Mouse (Mus musculus) urinary bladder, postnatal 36 days (tissue): ENCODE measurements around the gene Rpl13.
A peak's percentile ranks its signal among the peaks of the same experiment; 100 is the strongest.
"Not testable (repeated sequence)": the region's sequence is repeated elsewhere in the genome, so short reads cannot be mapped to it uniquely, and the experiment has no call there.

Experiments
- DNase-seq, 2 experiments: peaks; one replicate each; pipeline ENCODE4 v3.0.0; 2022; ENCODE audit warnings: low spot score in 2 of 2, mixed read lengths in 1 of 2

The Rpl13 gene

DNA sequence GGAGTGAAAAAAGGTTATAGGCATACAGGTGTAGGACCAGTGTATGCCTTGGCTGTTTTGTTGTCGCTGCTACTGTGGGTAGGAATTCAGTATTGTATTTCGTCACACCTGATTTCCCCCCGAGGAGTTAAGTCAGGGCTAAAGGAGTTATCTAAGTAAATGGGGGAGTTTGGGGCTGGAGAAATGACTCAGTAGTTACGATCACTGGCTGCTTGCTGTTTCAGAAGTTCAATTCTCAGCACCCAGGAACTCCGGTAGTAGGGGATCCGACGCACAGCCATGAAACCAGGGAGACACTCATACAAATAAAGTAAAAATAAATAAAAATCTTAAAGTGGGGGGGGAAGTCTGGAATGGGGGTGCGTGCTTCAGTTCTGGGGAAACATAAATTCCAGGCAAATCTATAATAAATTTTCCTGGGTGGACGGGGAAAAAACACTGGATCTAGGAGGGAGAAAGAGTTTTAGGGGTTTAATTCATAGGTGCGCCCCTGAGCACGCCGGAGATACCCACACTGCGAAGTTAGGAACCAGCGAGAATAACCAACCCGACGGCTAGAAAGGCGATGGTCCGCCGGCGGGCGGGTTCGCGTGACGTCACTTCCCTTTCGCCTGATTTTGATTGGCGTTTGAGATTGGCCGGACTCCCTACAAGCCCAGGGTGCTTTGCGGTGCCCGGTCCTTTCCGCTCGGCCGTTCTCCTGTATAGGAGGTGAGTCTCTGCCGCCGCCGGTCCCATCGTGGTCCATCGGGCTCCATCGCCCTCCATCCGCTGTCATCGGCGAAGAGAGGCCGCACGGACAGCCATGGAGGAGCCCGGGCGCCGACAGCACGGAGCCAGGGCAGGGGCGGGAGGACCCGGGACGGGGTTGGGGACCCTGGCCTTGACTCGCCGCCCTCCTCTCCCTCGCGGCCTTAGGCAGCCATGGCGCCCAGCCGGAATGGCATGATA is at the start of gene Rpl13:
TSS of gene Rpl13 (plus strand) at position 616 of the 951 bp plus-strand sequence.
- DNase-seq, result peak; percentile 95 to 98

DNA sequence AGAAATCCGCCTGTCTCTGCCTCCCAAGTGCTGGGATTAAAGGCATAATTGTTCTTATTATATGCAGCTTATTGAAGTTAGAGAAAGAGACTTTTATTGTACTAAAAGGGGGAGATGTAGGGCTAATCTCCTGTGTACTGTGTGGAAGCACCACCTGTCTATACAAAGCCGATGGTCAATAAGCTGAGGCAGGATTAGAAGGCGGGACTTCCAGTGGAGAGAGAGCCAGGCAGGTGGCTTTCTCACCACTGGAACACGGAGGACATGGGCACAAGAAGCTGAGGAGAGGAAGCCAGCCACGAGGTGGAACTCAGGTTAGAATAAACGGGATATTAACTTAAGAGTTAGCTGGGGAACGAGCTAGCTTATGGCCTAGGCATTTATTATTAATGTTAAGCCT is 39.4 kb upstream of the Rpl13 start, which contains the start of gene Spg7:
TSS of gene Spg7 (plus strand) at position 222 of the 400 bp plus-strand sequence.
- DNase-seq, result no peak

DNA sequence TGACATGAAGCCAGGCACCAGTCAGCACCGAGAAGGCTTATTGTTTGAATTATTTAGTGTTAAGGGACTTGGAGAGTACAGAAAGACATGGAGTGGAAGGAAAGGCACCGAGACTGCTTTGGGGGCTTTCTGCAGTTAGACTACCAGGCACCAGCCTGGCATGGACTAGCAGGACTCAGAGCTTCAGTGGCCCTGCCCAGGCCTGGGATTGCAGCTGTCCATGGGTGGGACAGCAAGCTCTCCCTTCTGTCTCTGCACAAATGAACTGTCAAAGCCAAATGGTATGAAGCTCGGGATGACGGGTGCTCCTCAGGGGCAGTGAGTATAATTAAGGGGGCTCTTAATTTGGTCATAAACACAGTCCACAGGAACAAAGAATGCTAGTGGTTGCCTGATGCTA is 38.1 kb upstream of the Rpl13 start:
- no peak for DNase-seq

DNA sequence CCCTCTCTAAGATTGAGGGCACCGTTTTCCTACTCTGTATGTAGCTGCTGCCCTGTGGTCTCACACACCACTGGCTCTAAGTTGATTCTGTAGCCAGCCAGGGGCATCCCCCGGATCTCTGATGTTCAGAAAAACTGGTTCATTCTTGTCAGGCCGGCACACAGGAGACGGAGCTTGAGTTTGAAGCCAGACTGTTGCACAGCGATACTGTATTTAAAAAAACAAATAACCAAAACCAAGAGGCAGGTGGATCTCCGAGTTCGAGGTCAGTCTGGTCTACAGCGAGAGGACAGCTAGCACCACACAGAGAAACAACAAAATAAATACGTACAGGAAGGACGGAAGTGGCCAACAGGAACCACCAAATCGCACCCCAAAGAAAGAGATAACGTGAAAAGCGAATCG is 37.3 kb upstream of the Rpl13 start:
- DNase-seq, result no peak

DNA sequence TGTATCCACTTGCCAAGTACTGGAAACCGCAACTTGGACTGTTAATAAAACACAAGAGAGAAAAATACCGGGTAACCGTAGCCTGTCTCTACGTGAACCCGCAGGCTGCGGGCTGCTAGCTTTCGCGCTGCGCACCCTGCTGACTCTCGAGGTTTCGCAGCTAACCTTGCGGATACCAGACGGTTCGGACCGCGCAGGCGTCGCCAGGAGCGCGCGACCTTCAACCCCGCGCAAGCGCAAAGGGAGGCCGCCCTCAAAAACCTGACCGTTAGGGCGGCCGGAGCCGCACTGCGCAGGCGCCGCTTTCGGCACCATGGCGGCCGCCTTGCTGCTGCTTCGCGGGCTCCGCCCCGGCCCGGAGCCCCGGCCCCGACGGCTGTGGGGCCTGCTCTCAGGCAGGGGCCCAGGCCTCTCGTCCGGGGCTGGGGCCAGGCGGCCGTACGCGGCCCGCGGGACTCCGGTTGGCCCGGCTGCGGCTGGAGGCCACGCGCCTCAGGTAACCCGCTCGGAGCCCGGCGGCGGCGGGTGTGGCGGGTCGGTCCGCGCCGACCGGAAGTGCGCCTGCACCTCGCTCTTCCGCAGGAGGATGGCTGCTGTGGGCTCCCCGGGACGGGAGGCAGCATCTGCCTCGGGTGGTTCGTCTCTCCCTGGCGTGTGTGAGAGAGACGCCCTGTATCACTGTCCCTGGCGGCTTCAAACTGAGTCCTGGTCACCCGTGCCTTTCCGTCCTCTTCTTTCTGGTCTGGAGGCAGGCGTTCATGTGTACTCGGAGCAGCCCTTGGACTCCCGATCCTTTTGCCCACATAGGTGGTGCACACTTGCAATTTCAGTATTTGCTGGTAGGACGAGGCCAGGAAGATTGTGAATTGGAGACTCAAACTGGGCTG is 36.7 kb upstream of the Rpl13 start:
- peak; percentile 91 to 96 for DNase-seq

DNA sequence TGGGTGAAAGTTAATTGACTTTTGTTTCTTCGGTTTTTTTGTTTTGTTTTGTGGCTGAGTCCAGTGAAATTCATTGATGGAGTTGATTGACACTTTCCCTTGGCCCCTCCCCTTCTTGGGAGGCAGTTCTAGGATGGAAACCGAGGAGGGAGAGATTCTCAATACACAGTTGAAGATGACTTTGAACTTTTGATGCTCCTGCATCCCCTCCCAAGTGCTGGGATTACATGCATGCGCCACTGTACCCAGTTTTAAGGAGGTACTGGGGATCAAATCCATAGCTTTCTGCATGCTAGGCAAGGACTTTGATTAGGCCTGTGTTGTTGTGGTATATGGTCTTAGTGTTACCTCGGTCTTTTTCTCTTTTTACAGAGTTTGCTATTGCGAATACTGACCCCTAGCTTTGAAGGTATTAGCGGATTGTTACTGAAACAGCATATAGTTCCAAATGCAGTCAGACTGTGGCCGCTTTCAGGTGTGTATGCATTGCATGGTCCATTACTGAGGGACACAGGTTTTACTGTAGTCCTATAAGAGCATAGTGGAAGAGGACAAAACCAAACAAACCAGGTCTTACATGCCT is 36.0 kb upstream of the Rpl13 start:
- no peak for DNase-seq

DNA sequence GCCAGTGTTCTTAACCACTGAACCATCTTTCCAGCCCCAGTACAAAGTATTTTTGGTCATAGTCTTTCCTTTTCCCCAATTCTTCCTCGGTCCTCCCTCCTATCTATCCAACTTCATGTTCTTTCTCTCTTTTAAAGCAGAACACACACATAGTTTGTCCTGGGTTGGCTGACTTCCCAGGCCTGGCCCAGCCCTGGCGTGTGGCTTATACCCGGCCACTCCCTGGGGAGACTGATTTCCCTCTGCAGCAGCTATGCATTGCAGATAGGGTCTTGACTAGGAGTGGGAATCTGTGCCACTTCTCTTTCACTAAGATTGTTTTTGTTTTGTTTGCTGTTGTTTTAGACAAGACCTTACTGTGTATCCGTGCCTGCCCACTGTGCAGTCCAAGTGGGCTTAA is 31.0 kb upstream of the Rpl13 start:
- peak in 1 of 2 experiments; percentile 46 for DNase-seq

DNA sequence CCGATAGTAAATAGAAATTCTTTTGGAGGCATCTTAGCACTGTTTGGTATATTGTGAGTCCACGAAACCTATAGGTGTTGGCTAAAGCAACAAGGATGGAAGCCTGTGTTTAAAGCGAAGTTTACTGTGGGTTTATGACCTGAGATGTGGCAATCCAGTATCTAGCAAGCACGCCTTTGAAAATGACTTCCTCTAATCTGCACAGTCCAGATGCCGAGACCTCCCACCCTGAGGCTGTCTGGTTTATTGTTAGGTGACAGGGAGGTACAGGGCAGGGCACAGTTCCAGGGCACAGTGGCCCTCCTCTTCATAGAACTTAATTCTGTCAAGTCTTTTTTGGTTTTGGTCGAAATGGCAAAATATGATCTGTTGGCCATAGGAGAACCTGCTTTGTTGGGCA is 24.9 kb upstream of the Rpl13 start:
- no peak for DNase-seq

DNA sequence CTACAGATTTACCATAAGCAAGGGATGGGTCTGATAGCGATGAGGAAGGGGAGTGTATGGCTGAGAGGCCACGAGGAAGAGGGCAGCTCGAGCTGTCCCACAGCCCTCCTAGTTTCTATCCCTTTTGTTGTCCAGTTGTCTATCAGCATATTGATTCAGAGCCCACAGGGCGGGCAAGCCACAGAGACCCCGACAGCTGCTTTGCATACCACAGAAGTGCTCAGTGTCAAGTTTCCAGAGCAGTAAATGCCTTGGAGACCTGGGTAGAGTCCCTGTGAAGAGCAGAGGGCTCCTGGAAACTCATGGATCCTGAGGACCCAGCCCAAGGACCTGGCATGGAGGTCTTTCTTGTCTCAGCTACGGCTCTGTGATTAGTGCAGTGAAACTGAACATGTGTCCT is 19.2 kb upstream of the Rpl13 start:
- DNase-seq, result no peak

DNA sequence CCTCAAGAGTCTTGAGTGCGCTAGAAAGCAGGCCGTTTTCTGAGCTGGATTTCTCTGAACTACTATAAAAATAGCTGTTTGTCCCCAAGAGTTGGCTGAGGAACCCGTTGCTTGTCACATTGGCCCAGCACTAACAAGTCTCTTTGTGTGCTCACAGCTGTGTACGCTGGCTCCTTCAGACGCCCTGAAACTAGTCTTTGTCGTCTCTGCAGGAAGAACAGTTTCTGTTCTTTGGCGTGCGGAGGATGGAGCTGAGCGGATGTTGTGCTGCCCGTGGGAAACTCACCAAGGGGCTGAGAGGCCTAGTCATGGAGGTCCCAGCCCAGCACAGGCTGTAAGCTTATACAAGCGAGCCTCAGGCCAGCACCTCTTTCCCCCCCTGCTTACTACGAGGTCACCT is 18.5 kb upstream of the Rpl13 start:
- no peak for DNase-seq

DNA sequence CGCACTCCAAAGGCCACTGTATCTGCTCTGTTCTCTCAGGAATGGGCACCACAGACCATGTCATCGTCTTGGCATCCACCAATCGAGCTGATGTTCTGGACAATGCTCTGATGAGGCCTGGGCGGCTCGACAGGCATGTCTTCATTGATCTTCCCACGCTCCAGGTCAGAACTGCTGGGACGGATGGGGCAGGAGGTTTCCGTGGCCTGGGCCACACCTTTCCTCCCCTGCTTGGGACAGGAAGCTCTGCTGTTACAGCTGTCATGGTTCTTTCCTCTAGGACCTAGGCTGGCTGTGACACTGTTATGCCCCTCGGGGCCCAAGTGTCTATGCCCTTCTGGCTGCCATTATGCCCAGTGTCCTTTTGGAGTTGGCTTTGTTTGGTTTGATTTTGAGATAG is 14.9 kb upstream of the Rpl13 start:
- no peak for DNase-seq

DNA sequence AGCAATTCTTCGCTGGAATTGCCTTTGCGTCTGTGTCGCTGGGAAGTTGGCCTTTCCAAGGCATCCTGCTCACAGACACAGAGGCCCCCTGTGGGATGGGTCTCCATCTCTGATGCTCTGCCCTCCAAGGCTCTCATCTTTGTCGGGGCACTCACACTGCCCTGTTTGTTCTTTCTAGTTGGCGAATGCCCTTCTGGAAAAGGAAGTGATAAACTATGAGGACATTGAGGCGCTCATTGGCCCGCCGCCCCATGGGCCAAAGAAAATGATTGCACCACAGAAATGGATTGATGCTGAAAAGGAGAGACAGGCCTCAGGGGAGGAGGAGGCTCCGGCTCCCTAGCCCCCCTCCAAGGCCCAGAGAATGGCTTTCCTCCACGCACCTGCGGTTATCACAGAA is 4.9 kb upstream of the Rpl13 start:
- no peak for DNase-seq

DNA sequence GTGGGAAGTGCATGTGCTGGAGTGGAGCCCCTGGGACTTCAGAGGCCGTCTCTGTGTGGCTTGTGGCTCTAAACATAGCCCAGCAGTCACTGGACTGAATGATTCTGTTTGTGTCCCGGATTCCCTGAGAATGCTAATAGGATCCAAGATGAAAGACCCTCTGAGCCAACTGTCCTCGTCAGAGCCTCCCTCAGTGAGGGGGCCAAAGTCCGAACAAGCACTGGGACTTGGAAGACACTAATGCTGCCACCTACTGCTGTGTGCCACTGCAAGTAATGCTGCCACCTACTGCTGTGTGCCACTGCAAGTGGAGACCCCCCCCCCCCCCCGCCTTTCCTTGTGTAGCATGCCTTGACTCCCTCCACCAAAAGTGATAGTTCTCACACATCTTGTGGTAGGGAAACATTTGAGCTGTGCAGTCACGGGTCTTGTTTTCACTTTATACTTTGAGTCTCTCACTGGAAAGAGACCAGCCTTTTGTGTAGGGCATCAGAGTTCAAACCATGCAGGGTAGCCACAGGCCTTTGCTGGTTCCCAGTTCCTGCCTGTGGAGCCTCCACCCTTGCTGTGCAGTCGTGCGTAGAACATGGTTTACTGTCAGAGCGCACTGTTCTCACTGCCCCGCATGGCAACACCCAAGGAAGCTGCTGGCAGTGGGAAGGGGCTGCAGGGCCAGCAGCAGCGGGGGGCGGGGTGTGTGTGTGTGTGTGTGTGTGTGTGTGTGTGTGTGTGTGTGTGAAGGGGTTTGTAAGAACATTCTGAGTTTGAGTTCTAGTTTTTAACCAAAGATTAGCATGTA is 4.2 kb upstream of the Rpl13 start:
- DNase-seq, result no peak

DNA sequence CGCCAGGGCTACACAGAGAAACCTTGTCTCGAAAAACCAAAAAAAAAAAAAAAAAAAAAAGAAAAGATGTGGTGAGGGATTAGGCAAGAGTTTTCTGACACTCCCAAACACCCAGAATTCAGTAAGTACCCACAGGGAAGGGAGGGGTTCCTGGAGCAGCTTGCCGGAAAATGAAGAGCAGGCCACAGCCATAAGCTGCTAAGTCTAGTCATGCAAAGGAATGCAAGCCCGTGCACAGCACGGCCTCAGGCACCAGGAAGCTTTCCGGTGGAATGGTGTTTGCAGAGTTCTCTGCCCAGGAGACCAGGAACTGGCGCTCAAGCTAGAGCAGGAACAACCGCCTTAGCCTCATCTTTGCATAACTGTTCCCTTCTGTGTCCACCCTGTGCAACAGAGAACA is 1.9 kb upstream of the Rpl13 start:
- peak in 1 of 2 experiments; percentile 35 for DNase-seq

DNA sequence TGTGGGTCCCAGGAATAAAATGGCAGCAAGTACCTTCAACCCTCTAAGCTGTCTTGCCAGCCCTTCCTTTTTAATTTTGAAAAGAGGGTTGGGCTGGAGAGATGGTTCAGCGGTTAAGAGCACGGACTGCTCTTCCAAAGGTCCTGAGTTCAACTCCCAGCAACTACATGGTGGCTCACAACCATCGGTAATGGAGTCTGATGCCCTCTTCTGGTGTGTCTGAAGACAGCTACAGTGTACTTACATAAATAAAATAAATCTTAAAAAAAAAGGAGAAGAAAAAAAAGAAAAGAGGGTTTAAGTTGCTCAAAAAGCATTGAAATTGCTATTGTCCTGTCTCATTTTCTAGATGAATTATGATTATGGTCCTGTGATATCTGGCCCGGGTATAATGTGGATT is 906 bp upstream of the Rpl13 start:
- DNase-seq, result no peak

DNA sequence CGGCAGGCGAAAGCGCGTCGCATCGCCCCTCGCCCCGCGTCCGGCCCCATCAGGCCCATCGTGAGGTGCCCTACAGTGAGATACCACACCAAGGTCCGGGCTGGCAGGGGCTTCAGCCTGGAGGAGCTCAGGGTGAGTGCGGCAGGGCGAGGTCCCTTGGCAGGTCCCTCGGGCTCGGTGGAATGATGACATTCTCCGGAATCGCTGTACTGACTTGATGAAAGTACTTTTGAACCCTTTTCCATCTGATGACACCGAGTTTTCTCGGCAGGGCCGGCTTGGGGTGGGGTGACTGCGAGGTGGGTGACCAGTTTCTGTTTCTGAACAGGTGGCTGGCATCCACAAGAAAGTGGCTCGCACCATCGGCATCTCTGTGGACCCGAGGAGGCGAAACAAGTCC is 705 bp downstream of the Rpl13 start:
- DNase-seq, result not testable (repeated sequence)

DNA sequence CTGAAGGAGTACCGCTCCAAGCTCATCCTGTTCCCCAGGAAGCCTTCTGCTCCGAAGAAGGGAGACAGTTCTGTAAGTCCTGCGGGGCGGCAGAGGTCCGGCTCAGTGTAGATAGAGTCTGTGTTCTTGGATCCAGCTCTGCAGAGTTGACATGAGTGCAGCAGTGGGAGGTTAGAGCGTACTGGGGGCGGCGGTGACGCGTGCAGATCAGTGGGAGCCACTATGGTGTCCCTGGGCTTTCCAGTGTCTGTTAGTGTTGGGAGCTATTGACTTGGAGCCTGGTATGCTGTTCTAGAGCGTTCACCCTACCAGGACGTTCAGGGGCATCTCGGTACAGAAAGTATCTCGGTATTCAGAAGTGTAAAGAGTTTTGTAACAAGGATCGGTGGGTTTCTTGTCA is 1.1 kb downstream of the Rpl13 start:
- no peak for DNase-seq

DNA sequence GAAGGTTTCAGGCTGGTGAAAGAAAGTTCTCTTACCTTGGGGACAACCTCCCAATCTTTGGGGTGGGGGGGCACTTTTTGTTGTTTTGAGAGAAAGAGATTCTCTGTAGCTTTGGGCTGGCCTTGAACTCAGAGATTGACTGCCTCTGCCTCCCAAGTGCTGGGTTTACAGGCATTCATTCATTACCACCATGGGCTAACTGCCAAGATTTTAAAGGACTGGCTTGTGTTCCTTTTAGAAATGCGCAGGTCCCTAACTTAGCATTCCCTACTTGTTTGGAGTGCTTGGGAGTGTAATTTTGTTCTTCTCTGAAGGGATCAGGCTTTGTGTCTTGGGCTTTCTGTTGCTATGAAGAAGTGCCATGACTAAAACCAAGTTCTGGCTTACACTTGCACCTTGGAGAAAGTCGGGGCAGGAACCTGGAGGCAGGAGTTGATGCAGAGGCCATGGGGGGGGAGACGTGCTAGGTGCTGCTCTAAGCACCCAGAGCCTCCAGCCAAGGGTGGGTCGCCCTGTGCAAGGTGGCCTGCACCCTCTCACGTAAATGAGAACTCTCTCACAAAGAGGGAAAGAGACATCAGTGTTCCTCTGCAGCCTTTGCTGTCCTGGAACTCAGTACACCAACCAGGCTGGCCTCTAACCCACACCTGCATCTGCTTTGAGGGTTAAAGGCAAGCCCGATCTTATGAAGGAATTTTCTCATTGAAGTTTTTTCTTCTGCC is 2.1 kb downstream of the Rpl13 start:
- no peak for DNase-seq

DNA sequence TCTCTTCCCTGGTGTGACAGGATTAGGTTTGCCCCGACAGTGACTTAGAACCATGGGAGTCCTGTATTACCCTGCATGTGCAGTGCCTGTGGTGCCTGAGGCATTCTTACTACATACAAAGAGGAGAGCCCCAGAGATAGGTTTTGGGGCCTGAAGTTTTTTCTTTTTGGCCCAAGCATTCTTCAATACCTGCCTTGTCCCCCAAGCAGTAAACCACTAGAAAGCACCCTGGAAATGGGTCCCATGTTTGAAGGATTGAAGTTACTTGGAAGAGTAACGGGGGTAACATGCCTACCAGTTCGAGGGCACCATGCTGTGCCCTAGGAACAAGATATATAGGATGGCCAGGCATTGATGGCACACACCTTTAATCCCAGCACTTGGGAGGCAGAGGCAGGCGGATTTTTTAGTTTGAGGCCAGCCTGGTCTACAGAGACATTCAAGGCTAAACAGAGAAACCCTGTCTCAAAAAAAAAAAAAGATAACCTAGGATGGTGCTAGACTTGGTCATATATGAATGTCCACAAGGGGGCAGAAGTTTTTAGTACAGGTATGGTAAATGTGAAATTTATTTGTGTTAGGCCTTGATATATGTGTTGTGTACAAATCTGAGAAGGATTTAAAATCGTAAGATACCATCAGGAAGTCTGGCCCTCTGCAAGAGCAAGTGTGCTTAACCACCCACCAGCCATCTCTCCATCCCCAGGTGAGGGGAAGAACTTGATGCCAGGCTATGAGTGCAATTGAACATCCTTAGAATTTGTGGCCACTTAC is 3.6 kb downstream of the Rpl13 start:
- no peak for DNase-seq

DNA sequence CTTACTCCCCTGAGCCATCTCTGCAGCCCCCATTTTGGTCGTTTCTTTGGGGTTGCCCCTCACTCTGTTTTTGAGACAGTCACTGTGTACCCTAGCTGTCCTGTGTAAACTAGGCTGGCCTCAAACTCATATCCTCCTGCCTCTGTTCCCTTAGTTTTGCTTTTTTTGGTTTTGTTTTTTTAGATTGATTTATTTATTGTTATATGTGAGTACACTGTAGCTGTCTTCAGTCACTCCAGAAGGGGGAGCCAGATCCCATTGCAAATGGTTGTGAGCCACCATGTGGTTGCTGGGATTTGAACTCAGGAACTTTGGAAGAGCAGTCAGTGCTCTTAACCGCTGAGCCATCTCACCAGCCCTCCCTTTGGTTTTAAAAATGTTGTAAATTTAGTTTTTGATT is 4.4 kb downstream of the Rpl13 start:
- DNase-seq, result no peak
